Mouse (Mus musculus): Measurements from ENCODE around the gene Hacd1.
"Not testable (repeated sequence)": the region's sequence is repeated elsewhere in the genome, so short reads cannot be mapped to it uniquely, and the experiment has no call there.

Hacd1 gene

DNA sequence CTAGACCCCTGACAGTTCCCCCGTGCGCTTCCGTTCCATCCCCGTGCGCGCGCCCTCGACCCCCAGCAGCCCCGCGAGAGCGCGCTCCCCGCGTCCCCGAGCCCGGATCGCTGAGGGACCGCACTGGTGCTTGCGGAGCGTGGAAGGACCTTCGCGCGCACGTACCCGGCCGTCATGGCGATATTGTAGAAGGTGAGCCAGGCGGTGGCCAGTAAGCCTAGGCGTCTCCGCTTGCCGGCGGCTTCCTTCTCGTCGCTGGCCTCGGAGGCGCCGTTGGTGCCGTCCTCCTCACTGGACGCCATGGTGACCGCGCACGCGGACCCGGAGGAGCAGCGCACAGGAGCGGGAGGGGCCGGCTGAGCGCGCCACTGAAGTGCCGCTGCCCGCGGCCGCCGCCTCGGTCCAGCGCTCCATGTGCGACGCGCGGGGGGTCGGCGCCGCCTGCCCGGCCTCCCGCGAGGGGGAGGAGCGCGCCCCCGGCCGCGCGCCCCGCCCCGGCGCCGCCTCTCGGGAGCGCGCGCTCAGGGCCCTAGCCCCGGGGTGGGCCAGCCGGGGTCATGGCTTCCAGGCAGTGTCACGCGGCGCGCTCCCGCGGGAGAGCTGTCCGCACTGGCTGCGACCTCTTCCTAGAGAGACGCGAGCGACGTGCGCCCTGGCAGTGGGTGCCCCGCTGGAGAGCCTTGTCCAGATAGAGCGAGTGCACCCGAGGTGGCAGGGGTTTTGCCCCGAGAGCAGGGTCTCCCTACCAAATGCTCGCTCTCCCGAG is at the start of gene Hacd1:
Hacd1 (minus strand) TSS at position 570 of the 766 bp plus-strand sequence.
- peak; percentile 82 for DNase-seq

DNA sequence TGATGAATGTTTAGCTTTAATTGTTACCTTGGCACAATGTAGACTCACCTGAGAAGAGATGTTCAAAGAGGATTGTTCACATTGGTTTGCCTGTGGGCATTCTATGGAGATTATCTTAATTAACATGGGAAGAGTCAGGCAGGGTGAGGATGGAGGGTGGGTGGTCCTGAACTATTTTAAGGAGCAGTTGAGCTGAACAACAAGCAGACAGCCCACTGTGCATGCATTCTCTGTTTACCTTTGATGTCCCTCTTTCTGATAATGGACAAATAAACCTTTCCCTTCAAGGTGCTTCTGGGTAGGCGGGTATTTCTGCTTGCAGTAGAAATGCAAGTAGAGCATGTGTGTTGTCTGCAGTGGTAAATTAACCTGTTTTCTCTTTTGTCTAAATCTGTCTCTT is 48.0 kb upstream of the Hacd1 start:
- DNase-seq: no peak

DNA sequence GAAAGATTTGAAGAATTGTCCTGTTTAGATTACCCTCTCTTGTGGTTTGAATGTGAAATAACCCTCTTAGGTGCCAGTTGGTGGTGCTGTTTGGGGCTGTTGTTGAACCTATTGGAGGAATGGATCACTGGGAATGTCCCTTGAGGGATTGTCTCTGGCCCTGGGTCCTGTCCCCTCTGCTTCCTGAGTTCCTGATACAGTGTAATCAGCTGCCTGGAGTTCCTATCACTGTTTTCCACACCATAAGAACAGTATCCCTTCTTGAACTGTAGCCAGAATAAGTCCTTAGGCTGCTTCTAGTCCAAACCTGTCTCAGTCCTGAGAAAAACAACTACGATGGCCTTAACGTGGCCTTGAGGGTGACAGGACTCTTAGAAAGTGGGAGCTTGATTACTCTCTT is 46.7 kb upstream of the Hacd1 start:
- no peak for DNase-seq

DNA sequence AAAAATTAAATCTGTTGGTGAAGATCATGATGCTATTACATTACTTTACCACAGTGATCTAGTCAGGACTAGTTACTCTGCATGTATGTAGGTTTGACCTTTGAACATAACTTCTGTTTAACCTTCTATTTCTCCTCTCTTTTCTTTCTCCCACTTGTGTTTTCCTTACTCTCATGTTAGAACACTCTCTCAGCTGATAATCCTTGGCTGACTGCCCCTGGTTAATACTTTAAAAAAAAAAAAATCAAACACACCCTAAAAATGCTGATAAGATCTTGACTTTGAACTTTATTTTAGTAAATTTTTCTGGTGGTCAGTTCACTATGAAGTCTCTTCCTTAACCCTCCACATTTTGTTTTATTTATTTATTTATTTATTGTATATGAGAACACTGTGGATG is 44.6 kb upstream of the Hacd1 start:
- DNase-seq: no peak

DNA sequence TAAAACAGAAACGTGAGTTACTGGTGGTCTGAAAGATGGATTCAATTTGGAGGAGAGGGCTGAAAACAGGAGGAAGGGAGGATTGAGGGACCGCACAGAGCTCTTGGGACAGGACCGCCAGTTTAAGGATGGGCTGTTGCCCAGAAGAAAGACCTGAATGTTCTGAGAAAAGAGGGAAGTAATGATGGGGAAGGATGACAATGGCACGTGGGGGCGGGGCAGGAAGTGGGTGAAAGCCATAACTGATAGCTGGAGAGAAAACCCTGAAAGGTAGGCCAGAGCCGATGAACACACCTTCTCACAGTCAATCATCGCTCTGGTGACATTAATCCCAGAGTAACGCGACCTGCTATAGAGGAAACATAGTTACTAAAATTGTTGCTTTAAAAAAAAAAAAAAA is 22.6 kb upstream of the Hacd1 start:
- not testable (repeated sequence) for DNase-seq

DNA sequence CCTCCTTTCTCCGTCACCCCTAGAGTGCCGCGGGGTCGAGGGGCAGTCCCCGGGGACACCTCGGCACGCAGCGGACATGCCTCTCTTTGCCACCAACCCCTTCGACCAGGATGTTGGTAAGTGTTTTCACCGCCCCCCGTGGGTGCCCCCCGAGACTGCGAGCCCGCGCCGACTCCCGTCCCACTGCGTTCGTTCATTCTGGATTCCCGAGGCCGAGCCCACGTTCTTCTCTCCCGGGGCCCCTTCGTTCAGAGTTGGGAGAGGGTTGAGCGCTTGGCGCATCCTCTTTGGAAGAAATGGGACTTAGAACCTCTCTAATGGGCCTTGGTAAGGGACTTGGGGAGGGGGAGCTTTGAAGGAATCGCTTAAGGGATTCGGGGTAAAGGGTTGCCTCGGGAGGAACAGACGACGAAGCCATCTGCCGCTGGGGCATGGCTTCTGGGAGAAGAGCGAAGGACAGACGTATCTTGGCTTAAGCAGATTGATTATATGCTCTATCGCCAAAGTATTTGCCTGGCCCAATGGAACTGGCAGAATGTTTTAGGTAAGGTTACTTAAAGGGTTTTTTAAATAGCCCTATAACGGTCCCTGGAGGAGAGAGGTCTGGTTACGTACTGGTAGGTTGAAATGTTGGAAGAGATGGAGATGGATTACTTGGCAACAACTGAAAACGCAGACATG is 18.4 kb upstream of the Hacd1 start:
- no peak for DNase-seq

DNA sequence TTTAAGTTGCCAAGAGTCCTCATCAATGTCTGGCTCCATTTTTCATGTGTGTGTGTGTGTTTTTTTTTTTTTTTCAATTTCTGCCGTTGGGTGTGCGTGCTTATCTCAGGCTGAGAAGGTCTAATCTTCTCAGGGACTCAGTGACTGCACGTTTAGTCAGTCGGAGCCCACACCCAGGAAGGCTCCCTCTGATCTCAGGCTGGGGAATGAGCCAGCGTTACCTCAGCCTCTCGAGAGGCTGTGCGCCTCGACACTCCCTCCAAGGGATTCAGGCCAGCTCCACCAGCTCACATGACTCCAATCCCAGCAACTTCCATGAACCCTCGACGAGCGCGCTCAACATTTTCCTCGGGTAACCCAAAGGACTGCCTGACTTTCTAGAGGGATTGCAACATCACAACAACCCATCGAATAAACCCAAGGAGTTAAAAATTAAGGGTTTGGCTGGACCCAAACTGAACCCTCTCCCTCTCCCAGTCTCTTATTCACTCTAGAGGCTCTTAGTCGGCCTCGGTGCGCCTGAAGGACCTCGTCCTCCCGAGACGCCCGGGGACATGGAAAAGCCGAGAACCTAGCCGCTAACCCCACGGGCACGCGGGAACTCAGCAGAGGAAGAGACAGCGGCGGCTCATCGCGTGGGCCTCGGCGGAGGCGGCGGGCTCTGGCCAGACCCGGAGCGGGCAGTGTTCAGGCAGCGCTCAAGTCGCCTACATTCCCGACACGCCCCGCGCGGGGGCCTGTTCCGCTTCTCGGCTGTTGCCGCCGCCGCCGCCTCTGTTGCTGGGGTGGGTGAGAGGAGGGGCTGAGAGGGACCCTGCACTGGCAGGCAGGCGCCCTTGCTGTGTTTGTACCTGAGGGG is 17.7 kb upstream of the Hacd1 start, which contains the start of gene Stam:
Stam (plus strand) TSS at position 737 of the 859 bp plus-strand sequence.
- DNase-seq: peak; percentile 86

DNA sequence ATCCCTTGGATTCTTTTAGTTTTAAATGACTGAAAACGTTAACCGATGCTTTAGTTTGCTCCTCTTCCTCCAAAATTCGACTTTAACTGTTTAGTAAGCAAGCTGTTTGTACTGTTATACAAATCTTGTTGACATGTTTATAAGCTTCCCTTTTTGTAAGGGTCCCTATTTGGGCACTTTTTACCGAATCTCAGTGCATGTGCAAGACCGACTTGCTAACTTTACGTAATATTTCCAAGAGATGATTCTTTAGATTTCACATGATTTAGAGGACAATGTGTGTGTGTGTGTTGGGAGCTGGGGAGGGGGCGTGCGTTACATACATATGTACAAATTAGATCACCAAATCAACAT is 17.1 kb upstream of the Hacd1 start:
- no peak for DNase-seq

DNA sequence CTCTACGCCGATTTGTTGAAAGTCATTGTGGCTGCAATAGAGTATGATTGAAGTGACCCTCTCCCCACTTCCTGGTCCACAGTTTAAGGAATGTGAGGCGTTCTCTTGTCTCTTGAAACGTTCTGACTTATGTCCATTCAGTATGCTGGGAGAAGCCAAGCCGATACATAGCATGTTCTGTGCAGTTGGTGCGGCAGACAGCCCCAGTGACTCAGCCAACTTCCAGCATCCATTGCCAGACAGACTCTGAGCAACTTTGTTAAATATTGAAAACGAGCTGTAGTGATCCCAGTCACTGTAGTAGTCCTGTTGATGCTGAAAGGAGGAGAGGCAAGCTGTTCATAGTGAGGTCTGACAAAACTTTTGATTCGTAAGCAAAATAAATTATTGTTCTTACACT is 14.5 kb upstream of the Hacd1 start:
- DNase-seq: no peak

DNA sequence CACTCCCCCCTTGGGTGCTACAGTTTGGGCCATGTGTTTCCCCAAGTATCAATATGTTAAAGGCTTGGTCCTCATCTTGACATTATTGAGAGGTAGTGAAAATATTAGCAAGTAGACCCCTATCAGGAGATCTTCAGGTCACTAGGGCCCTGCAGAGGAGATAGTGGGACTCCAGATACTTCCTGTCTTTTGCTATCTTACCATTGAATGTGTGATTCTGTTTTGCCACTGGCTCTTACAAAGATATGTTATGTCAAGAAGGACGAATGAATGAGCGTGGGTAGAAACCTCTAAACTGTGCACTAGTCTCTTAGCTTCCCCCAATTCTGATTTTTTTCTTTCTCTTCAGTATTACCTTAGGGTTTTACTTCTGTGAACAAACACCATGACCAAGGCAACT is 13.1 kb upstream of the Hacd1 start:
- DNase-seq: no peak

DNA sequence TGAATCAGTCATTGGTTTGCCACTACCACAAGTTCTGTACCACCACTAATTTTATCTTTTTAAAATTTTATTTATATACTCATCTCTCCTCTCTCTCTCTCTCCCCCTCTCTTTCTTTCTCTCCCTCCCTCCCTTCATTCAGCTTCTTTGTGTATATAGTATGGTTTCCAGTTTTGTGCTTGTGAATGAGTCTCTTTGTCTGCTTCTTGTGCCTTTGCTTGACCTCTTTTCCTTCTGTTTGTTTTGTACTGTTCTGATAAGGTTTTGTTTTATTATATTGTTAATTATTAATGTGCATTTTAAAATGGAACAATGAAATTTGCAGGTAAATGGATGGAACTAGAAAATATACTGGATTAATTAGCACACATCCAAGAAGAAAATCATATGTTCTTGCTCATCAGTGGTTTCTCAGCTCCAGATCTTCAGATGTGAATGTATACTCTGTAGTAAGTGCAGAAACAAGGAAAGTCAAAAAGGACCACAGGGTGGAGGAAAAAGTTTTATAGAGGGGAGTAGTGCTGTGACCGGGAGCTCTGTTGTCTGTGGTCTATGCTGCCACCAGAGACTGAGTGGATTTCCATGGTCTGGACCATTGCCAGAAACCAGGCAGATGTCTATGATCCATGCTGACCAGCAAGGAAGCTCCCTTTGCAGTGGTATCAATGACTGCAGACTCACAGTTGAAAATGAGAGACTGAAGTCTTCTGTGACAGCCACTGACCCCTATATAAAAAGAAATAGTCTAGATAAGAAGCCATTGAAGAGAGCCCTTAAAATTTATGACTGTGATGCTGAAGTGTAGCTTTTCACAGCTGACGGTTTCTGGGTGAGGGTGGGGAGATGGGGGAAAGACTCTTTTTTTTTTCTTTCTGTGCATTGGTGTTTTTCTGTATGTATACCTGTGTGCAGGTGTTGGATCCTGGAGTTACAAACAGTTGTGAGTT is 10.0 kb upstream of the Hacd1 start:
- no peak for DNase-seq

DNA sequence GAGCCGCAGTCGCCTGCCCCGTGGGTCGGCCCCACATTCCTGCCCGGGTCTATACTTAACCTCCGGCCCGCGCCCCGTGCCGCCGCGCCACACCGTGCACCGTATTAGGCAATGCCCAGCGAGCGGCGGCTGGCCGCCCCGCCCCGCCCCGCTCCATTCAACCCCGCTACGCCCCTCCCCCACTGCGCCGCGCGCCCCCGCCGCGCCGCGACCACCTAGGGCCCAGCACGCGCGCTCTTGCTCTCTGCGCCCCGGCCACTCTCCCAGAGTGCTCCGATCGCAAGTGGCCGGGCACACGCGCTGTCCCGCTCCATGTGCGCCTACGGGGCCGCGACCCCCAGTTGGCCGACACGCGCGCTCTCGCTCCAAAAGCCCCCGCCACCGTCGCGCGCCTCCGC is 768 bp downstream of the Hacd1 start:
- DNase-seq: peak; percentile 66

DNA sequence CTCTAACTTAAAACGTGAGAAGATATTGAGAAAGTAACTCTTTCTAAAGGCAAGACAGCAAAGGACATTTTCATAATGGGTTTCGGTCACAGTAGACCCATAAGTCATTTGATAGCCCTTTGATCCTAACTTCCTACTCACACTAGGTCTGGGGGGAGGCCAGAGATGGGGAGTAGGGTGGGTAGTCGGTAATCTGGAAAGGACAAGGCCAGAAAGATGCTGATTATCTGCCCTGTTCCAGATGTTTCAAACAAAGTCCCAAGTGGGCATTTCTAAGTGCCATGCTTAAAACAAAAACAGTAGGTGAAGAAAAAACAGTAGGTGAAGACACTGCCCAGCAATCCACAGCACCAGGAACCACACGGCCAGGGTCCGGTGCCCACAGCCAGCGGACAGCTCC is 1.2 kb downstream of the Hacd1 start:
- no peak for DNase-seq

DNA sequence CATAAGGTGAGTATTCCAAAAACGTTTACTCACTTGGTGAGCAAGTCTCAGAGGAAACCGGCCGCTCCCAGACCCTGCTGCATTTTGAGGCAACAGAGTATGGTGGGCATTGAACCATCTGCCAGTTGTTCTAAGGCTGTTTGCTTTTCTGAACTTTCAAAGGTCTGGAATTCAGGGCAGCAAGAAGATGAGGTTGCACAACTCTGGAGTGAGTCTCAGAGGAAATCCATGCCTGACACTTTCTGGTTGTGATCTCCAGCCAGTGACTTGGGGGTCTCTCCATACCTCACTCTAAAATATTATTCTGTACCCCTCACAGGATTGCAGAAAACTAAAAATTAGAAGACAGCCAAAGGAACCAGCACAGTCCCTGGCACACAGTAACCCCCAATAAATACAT is 1.8 kb downstream of the Hacd1 start:
- DNase-seq: no peak

DNA sequence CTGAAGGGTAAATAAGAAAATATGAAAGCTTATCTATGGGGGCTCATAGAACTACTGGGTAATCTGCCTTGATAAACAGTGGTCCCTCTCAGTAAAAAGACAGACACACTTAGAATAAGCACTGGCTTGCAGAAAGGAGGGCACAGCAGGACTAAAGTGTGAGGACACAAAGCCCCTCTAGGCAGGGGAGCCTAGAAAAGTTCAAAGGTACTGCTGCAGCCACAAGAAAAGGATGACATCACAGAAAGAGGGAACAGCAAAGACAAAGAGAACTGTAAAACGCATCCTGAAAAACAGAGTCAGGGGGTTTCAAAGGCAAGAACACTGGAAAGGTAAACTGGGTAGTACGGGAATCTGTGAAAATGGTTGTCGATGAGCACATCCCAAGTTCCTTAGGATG is 2.3 kb downstream of the Hacd1 start:
- DNase-seq: no peak

DNA sequence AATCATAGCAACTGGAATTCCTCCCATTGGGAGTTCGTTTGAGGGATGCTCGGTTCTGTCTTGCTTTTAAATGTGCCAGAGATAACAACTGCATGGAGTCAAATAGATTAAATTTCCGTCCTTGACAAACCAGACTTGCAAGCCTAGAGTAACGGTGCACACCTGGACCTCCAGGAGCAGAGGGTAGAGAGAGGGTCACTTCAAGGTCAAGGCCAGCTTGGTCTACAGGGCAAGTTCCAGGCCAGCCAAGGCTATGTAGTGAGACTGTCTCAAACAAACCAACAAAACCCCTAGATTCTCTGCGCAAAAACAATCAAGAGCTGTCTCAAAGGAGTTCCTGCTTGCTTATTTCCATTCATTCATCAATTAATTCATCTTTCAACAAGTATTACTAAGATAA is 7.1 kb downstream of the Hacd1 start:
- DNase-seq: no peak

DNA sequence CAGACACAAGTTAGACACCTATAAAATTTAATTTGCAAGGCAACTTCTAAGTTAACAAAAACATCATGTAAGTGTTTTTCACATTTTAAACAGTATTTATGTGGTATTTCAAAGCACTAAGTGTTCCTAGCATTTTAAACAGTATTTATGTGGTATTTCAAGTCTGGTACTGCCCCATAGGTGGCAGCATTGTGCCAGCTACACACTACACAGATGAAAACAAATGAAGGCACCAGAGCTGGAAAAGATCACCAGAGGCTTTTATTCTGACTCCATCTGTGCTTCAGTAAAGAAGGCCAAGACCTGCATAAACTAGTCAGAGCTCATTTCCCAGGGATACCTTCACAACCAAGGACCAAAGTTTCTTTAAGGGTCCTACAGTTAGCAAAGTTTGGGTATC is 7.6 kb downstream of the Hacd1 start:
- peak; percentile 75 for DNase-seq

DNA sequence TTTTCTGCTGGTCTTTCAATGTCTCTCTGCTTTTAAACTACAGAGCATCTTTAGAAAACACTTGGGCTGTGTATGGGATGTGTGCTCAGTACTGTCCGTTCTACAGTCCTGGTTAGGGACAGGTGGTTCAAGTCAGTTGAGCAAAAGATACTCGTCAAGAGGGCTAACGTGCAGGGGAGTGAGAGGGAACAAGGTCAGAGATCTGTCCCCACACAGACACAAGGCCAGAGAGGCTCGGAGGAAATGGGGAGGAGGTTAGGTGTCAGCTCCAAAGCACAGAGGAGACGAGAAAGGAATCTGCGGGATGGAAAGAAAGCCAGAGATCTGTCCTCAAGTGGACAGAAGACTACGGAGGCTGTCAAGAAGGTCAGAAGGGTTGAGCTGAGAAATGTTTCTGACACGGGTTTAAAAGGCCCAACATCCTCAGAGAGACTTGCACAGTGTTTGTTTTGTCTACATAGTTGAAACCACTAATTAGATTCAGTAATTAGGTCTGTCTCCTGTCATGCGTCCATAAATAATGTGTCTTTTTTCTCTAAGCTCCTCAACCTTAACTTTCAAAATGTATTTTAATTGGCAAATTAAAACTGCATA is 12.3 kb downstream of the Hacd1 start:
- DNase-seq: no peak

DNA sequence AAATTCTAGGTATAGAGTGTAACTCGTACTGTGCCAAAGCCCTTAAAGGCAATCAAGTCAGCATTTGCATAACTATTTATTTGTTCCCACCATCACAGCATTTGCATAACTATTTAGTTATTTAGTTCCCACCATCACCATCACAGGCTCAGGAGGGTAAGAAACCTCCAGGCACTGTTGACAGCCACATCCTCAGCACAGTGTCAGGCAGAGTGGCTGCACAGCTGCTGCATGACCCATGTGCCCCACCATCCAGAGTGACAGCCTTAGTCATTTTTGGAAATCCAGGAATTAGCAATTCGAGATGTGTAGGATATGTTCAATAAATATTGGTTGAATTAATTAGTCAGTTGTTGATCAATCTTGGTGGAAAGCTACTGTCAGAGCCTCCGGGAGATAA is 12.9 kb downstream of the Hacd1 start:
- DNase-seq: no peak

DNA sequence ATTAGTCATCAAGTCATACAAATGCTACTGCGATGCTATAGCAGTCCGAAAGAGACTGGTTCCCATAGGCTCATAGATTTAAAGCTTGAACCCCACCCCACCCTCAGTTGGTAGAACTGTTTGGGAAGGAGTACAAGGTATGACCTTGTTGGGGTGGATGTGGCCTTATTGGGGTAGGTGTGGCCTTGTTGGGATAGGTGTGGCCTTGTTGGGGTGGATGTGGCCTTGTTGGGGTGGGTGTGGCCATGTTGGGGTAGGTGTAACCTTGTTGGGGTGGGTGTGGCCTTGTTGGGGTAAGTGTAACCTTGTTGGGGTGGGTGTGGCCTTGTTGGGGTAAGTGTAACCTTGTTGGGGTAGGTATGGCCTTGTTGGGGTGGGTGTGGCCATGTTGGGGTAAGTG is 14.7 kb downstream of the Hacd1 start:
- DNase-seq: no peak

DNA sequence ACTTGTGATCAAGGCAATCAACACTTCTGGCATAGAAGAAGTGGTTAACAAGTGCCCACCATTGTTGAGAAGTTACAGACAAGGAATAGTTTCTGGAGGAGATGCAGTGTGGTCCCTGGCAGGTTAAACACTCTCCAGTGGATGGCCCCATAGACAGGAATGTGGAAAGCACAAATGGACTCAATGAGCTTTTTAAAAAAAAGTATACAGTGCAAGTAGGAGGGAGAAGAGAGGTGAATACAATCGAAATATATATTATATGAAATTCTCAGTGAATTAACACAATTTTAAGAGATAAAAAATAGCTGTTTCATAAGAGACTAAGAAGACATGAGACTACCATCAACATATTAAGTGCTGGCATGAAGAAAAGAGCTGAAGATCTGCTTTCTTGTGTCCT is 36.7 kb downstream of the Hacd1 start:
- no peak for DNase-seq

DNA sequence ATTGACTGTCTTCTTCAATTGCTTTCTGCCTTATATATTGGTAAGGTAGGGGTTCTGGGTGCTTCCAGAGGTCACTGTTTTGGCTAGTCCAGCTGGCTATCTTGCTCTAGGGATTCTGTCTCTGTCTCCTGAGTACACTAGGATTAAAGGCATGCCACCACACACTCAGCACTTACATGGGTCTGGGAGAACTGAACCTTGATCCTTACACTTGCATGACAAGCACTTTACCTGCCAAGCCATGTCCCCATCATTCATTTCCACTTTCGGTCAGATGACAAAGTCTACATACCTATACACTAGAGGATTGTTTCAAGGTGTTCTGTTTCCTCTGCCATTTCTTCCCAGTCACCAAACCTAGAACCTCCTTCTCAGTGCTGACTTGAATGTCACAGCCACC is 50.8 kb downstream of the Hacd1 start:
- DNase-seq: no peak
